Mouse (Mus musculus) heart, adult 2 months (tissue): Measurements from ENCODE around the gene Cux2.

Experiments used
- CTCF ChIP-seq: fragments of 200-600 bp; IDR thresholded peaks from 2 replicates; pipeline ENCODE4 v1.8.1; 2022; ENCODE audit warnings: antibody characterized with exemption, mild to moderate bottlenecking, moderate library complexity
- EP300 ChIP-seq: fragments of 200-500 bp; IDR thresholded peaks from 2 replicates; pipeline ENCODE4 v1.6.1; 2011; ENCODE audit warnings: low read depth, low read length, control low read depth; ENCODE audit not compliant: insufficient read depth
- POLR2A ChIP-seq: fragments of 200-500 bp; IDR thresholded peaks from 2 replicates; pipeline ENCODE4 v1.6.1; 2011; ENCODE audit warnings: mild to moderate bottlenecking, low read depth, low read length, control low read depth; ENCODE audit not compliant: insufficient read depth

GRCm38 (mm10) chr5:121856740-121857139 is 193.2 kb downstream of the Cux2 start:
- TF ChIP-seq CTCF (no peak), EP300 (no peak), POLR2A (no peak)
